Mouse (Mus musculus): ENCODE data around the gene Gad1.
A peak's percentile ranks its signal among the peaks of the same experiment; 100 is the strongest.
"Not testable (repeated sequence)": the region's sequence is repeated elsewhere in the genome, so short reads cannot be mapped to it uniquely, and the experiment has no call there.

The Gad1 gene

GRCm38 (mm10) chr2:70552772-70553171 lies at the start of gene Gad1:
Gene Gad1 (plus strand): TSS chr2:70553072.
- no peak for DNase-seq (ENCODE audit: extremely low read depth, insufficient read length, low spot score)

- DNase-seq (ENCODE audit: extremely low read depth, insufficient read length, low spot score) = no peak
These were observed 49.4 kb upstream of the Gad1 start for GRCm38 (mm10) chr2:70503436-70503835.

GRCm38 (mm10) chr2:70505229-70505628 lies 47.6 kb upstream of the Gad1 start:
- no peak for DNase-seq (ENCODE audit: extremely low read depth, insufficient read length, low spot score)

- DNase-seq (ENCODE audit: extremely low read depth, insufficient read length, low spot score) = no peak
These were observed 47.0 kb upstream of the Gad1 start for GRCm38 (mm10) chr2:70505896-70506295.

- no peak for DNase-seq (ENCODE audit: extremely low read depth, insufficient read length, low spot score)
These were observed 46.5 kb upstream of the Gad1 start for GRCm38 (mm10) chr2:70506372-70506771.

- DNase-seq (ENCODE audit: extremely low read depth, insufficient read length, low spot score) = no peak
These were observed 44.4 kb upstream of the Gad1 start, which contains the start of gene Erich2 for GRCm38 (mm10) chr2:70508496-70508895. Gene Erich2 (plus strand): TSS chr2:70508819.

GRCm38 (mm10) chr2:70509021-70509632 lies 43.7 kb upstream of the Gad1 start:
- no peak for DNase-seq (ENCODE audit: extremely low read depth, insufficient read length, low spot score)

- DNase-seq (ENCODE audit: extremely low read depth, insufficient read length, low spot score) = not testable (repeated sequence)
These were observed 14.6 kb upstream of the Gad1 start for GRCm38 (mm10) chr2:70538283-70538682.

GRCm38 (mm10) chr2:70550671-70551070 lies 2.2 kb upstream of the Gad1 start:
- no peak for DNase-seq (ENCODE audit: extremely low read depth, insufficient read length, low spot score)

- no peak for DNase-seq (ENCODE audit: extremely low read depth, insufficient read length, low spot score)
These were observed 1.4 kb upstream of the Gad1 start for GRCm38 (mm10) chr2:70551446-70551845.

GRCm38 (mm10) chr2:70552067-70552598 lies 739 bp upstream of the Gad1 start:
- DNase-seq (ENCODE audit: extremely low read depth, insufficient read length, low spot score) = no peak

GRCm38 (mm10) chr2:70553826-70554225 lies 954 bp downstream of the Gad1 start:
- no peak for DNase-seq (ENCODE audit: extremely low read depth, insufficient read length, low spot score)

- DNase-seq (ENCODE audit: extremely low read depth, insufficient read length, low spot score) = peak; percentile 32
These were observed 5.4 kb downstream of the Gad1 start for GRCm38 (mm10) chr2:70558112-70558842.

- no peak for DNase-seq (ENCODE audit: extremely low read depth, insufficient read length, low spot score)
These were observed 6.1 kb downstream of the Gad1 start for GRCm38 (mm10) chr2:70558843-70559451.

- DNase-seq (ENCODE audit: extremely low read depth, insufficient read length, low spot score) = no peak
These were observed 6.6 kb downstream of the Gad1 start for GRCm38 (mm10) chr2:70559520-70559919.

- DNase-seq (ENCODE audit: extremely low read depth, insufficient read length, low spot score) = no peak
These were observed 8.4 kb downstream of the Gad1 start for GRCm38 (mm10) chr2:70561077-70561795.

GRCm38 (mm10) chr2:70562011-70562491 lies 9.2 kb downstream of the Gad1 start:
- no peak for DNase-seq (ENCODE audit: extremely low read depth, insufficient read length, low spot score)

GRCm38 (mm10) chr2:70562611-70562980 lies 9.7 kb downstream of the Gad1 start:
- DNase-seq (ENCODE audit: extremely low read depth, insufficient read length, low spot score) = no peak

- no peak for DNase-seq (ENCODE audit: extremely low read depth, insufficient read length, low spot score)
These were observed 10.3 kb downstream of the Gad1 start for GRCm38 (mm10) chr2:70562981-70563671.

All from 3134 (cell line).